Mouse (Mus musculus) right cerebral cortex, postnatal 25 days (tissue): ENCODE measurements around the gene Gstp2.
"Not testable (repeated sequence)": the region's sequence is repeated elsewhere in the genome, so short reads cannot be mapped to it uniquely, and the experiment has no call there.

Experiments
- DNase-seq: peaks from one replicate; pipeline ENCODE4 v3.0.0; 2022

Gstp2 gene

GRCm38 (mm10) chr19:4046866-4047254, 1.0 kb upstream of the Gstp2 start:
- no peak for DNase-seq

- not testable (repeated sequence) for DNase-seq
Measured at GRCm38 (mm10) chr19:4044109-4044508, 1.7 kb downstream of the Gstp2 start.

- DNase-seq: no peak
Measured at GRCm38 (mm10) chr19:4042124-4042523, 3.7 kb downstream of the Gstp2 start.

- not testable (repeated sequence) for DNase-seq
Measured at GRCm38 (mm10) chr19:4041500-4041899, 4.3 kb downstream of the Gstp2 start.

GRCm38 (mm10) chr19:4040941-4041340, 4.9 kb downstream of the Gstp2 start:
- DNase-seq: not testable (repeated sequence)

- DNase-seq: peak; percentile 87
Measured at GRCm38 (mm10) chr19:4037788-4038232, 8.0 kb downstream of the Gstp2 start, which contains the start of gene Gstp1. TSS of gene Gstp1 (minus strand) at chr19:4037985.

- DNase-seq: not testable (repeated sequence)
Measured at GRCm38 (mm10) chr19:4037154-4037787, 8.6 kb downstream of the Gstp2 start.

GRCm38 (mm10) chr19:4036327-4037045, 9.3 kb downstream of the Gstp2 start:
- DNase-seq: no peak

- DNase-seq: no peak
Measured at GRCm38 (mm10) chr19:4033742-4034141, 12.1 kb downstream of the Gstp2 start.

- no peak for DNase-seq
Measured at GRCm38 (mm10) chr19:4033298-4033697, 12.5 kb downstream of the Gstp2 start.

GRCm38 (mm10) chr19:4032668-4033067, 13.2 kb downstream of the Gstp2 start:
- no peak for DNase-seq

GRCm38 (mm10) chr19:4027576-4027975, 18.2 kb downstream of the Gstp2 start:
- DNase-seq: no peak

GRCm38 (mm10) chr19:4023185-4023584, 22.6 kb downstream of the Gstp2 start:
- no peak for DNase-seq

- peak; percentile 70 for DNase-seq
Measured at GRCm38 (mm10) chr19:4018743-4019583, 26.9 kb downstream of the Gstp2 start.

- no peak for DNase-seq
Measured at GRCm38 (mm10) chr19:4017921-4018587, 27.8 kb downstream of the Gstp2 start.

- DNase-seq: no peak
Measured at GRCm38 (mm10) chr19:4015635-4016034, 30.2 kb downstream of the Gstp2 start.

GRCm38 (mm10) chr19:4014802-4015201, 31.0 kb downstream of the Gstp2 start:
- DNase-seq: no peak

- no peak for DNase-seq
Measured at GRCm38 (mm10) chr19:4013066-4013465, 32.8 kb downstream of the Gstp2 start.

- DNase-seq: peak; percentile 98
Measured at GRCm38 (mm10) chr19:4012432-4013022, 33.3 kb downstream of the Gstp2 start, which contains the start of gene Ndufv1. TSS of gene Ndufv1 (minus strand) at chr19:4012806.

GRCm38 (mm10) chr19:4011086-4011485, 34.7 kb downstream of the Gstp2 start:
- no peak for DNase-seq

- DNase-seq: no peak
Measured at GRCm38 (mm10) chr19:4005971-4006370, 39.9 kb downstream of the Gstp2 start.

GRCm38 (mm10) chr19:4005091-4005490, 40.7 kb downstream of the Gstp2 start:
- no peak for DNase-seq
